Mouse (Mus musculus): ENCODE results near the gene Tmcc3. TPM values are rescaled to one million over a fixed set of nuclear protein-coding genes. Genes with fewer than 3 reads are reported as not detected.
"Not testable (repeated sequence)": the region's sequence is repeated elsewhere in the genome, so short reads cannot be mapped to it uniquely, and the experiment has no call there.

Gene Tmcc3
- polyA plus RNA-seq, 1 experiment = 26.0 TPM

- 85% methylated on average over 6 of the region's 6 CpGs for WGBS
- DNase-seq (ENCODE audit: low read depth, low spot score) = no peak
Observed at GRCm38 (mm10) chr10:94527248-94527647, 215.5 kb downstream of the Tmcc3 start.

- no peak for DNase-seq (ENCODE audit: low read depth, low spot score)
- 83% methylated on average over 2 of the region's 2 CpGs for WGBS
Observed at GRCm38 (mm10) chr10:94530079-94530478, 218.3 kb downstream of the Tmcc3 start.

- DNase-seq (ENCODE audit: low read depth, low spot score) = no peak
Observed at GRCm38 (mm10) chr10:94531482-94531881, 219.7 kb downstream of the Tmcc3 start.

- 76% methylated on average over 6 of the region's 6 CpGs for WGBS
- DNase-seq (ENCODE audit: low read depth, low spot score) = no peak
Observed at GRCm38 (mm10) chr10:94533081-94533724, 221.5 kb downstream of the Tmcc3 start.

- DNase-seq (ENCODE audit: low read depth, low spot score) = not testable (repeated sequence)
- 98% methylated on average over 2 of the region's 2 CpGs for WGBS
Observed at GRCm38 (mm10) chr10:94538623-94539022, 226.9 kb downstream of the Tmcc3 start.

- no peak for DNase-seq (ENCODE audit: low read depth, low spot score)
- WGBS = 85% methylated on average over 4 of the region's 4 CpGs
Observed at GRCm38 (mm10) chr10:94540241-94540640, 228.5 kb downstream of the Tmcc3 start.

- 90% methylated on average over 8 of the region's 8 CpGs for WGBS
- DNase-seq (ENCODE audit: low read depth, low spot score) = no peak
Observed at GRCm38 (mm10) chr10:94543956-94544355, 232.2 kb downstream of the Tmcc3 start.

GRCm38 (mm10) chr10:94544803-94545202, 233.1 kb downstream of the Tmcc3 start:
- DNase-seq (ENCODE audit: low read depth, low spot score) = no peak
- WGBS = 25% methylated on average over 8 of the region's 8 CpGs

- no peak for DNase-seq (ENCODE audit: low read depth, low spot score)
- WGBS = 2% methylated on average over 21 of the region's 21 CpGs
Observed at GRCm38 (mm10) chr10:94545259-94546019, 233.7 kb downstream of the Tmcc3 start.

- 43% methylated on average over 6 of the region's 6 CpGs for WGBS
- DNase-seq (ENCODE audit: low read depth, low spot score) = no peak
Observed at GRCm38 (mm10) chr10:94546617-94547016, 234.9 kb downstream of the Tmcc3 start.

- DNase-seq (ENCODE audit: low read depth, low spot score) = no peak
- 44% methylated on average over 4 of the region's 4 CpGs for WGBS
Observed at GRCm38 (mm10) chr10:94549511-94550232, 237.9 kb downstream of the Tmcc3 start.

GRCm38 (mm10) chr10:94550649-94551048, 238.9 kb downstream of the Tmcc3 start:
- WGBS = 10% methylated on average over 9 of the region's 9 CpGs
- DNase-seq (ENCODE audit: low read depth, low spot score) = no peak

- DNase-seq (ENCODE audit: low read depth, low spot score) = no peak
- 17% methylated on average over 2 of the region's 2 CpGs for WGBS
Observed at GRCm38 (mm10) chr10:94551065-94551464, 239.3 kb downstream of the Tmcc3 start.

GRCm38 (mm10) chr10:94551511-94551910, 239.8 kb downstream of the Tmcc3 start:
- WGBS = 57% methylated on average over 6 of the region's 6 CpGs

GRCm38 (mm10) chr10:94551924-94552523, 240.3 kb downstream of the Tmcc3 start:
- no peak for DNase-seq (ENCODE audit: low read depth, low spot score)
- WGBS = 27% methylated on average over 7 of the region's 7 CpGs

More at GRCm38 (mm10) chr10:94551511-94551910, 239.8 kb downstream of the Tmcc3 start:
- no peak for DNase-seq (ENCODE audit: low read depth, low spot score)

GRCm38 (mm10) chr10:94555394-94555793, 243.6 kb downstream of the Tmcc3 start:
- whole genome bisulfite sequencing = 63% methylated on average over 2 of the region's 2 CpGs
- no peak for DNase-seq (ENCODE audit: low read depth, low spot score)

- no peak for DNase-seq (ENCODE audit: low read depth, low spot score)
- WGBS = 45% methylated on average over 6 of the region's 6 CpGs
Observed at GRCm38 (mm10) chr10:94557428-94558149, 245.8 kb downstream of the Tmcc3 start.

- no peak for DNase-seq (ENCODE audit: low read depth, low spot score)
- 90% methylated on average over 7 of the region's 7 CpGs for WGBS
Observed at GRCm38 (mm10) chr10:94558826-94559225, 247.1 kb downstream of the Tmcc3 start.

- DNase-seq (ENCODE audit: low read depth, low spot score) = no peak
- 31% methylated on average over 7 of the region's 7 CpGs for WGBS
Observed at GRCm38 (mm10) chr10:94561351-94561750, 249.6 kb downstream of the Tmcc3 start.

Measured in large intestine, adult 2 months (tissue).